Mouse (Mus musculus) ES-Bruce4 (cell line): ENCODE measurements around the gene 4930438A08Rik.

Source experiments
- CTCF ChIP-seq: IDR thresholded peaks from one replicate; pipeline ENCODE4 v1.8.1; 2011; ENCODE audit warnings: low read depth, low read length
- POLR2A ChIP-seq: IDR thresholded peaks from one replicate; pipeline ENCODE4 v1.8.1; 2011; ENCODE audit warnings: low read length; ENCODE audit not compliant: insufficient read depth

GRCm38 (mm10) chr11:58260156-58260555 lies 14.4 kb upstream of the 4930438A08Rik start:
- TF ChIP-seq POLR2A: no peak
- no peak for TF ChIP-seq CTCF
